Mouse (Mus musculus) cerebellum, adult 2 months (tissue): ENCODE results near the gene Yipf2.

Experiments
- CTCF ChIP-seq: fragments of 200-500 bp; IDR thresholded peaks from 2 replicates; pipeline ENCODE4 v1.5.1; 2011; ENCODE audit warnings: low read depth, mild to moderate bottlenecking, control low read depth, low read length, moderate library complexity, borderline replicate concordance; ENCODE audit not compliant: insufficient read depth
- POLR2A ChIP-seq: fragments of 200-500 bp; IDR thresholded peaks from 2 replicates; pipeline ENCODE4 v1.6.1; 2011; ENCODE audit warnings: low read length, control low read depth, borderline replicate concordance; ENCODE audit not compliant: insufficient read depth

DNA sequence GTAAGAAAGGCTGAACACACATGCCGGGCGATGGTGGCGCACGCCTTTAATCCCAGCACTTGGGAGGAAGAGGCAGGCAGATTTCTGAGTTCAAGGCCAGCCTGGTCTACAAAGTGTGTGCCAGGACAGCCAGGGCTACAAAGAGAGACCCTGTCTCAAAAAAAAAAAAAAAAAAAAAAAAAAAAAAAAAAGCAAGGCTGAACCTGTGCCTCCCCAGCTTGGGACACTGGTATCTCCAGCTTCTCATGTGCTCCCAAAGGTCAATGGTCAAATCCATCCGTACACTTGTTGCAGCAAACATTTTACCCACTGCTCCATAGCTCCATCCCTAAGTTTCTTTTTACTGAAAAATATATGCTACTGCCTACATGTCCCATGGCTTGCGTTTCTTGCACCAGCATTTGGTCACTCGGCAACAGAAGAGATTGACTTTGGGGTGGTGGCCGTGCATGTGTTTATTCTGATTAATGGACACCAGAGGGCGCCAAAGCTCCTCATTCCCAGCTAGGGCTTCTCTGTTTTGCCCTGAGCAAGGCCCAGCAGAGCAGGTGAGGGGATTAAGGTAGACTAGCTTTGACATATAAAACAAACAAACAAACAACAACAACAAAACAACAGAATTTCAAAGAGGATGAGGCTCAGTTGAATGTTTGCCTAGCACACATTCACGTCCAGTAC is 9.2 kb upstream of the Yipf2 start:
- no peak for TF ChIP-seq POLR2A
- TF ChIP-seq CTCF: peak; percentile 86
